Mouse (Mus musculus) hindbrain, embryonic 14.5 days (tissue): ENCODE results near the gene Lrrk2. TPM values are rescaled to one million over a fixed set of nuclear protein-coding genes. Genes with fewer than 3 reads are reported as not detected.

Experiments
- ATAC-seq: fragments of 200-750 bp; cut with Nextera tagmentation; 2 replicates; pipeline ENCODE4 v1.8.0; 2017; ENCODE audit warnings: moderate number of reproducible peaks, mild to moderate bottlenecking, moderate TSS enrichment, moderate library complexity; ENCODE audit not compliant: low FRiP score
- DNase-seq: peaks from one replicate; pipeline ENCODE4 v3.0.0-alpha.2; 2015; ENCODE audit warnings: low spot score
- H3K27ac ChIP-seq: fragments of 300-500 bp; sonication (generic); 2 replicates; pipeline ENCODE4 v1.5.1; 2014; ENCODE audit warnings: mild to moderate bottlenecking, moderate library complexity
- H3K27me3 ChIP-seq: fragments of 300-500 bp; sonication (generic); 2 replicates; pipeline ENCODE4 v1.6.1; 2014; ENCODE audit warnings: mild to moderate bottlenecking, low read length, mixed read lengths; ENCODE audit not compliant: control insufficient read depth, insufficient read depth
- H3K36me3 ChIP-seq: fragments of 300-500 bp; sonication (generic); replicated peaks from 2 replicates; pipeline ENCODE4 v1.6.1; 2014; ENCODE audit not compliant: control insufficient read depth, insufficient read depth
- H3K4me1 ChIP-seq: fragments of 300-500 bp; sonication (generic); replicated peaks from 2 replicates; pipeline ENCODE4 v1.6.1; 2014; ENCODE audit warnings: antibody characterized with exemption, low read length, mixed read lengths; ENCODE audit not compliant: control insufficient read depth, insufficient read depth
- H3K4me2 ChIP-seq: fragments of 300-500 bp; sonication (generic); replicated peaks from 2 replicates; pipeline ENCODE4 v1.6.1; 2014; ENCODE audit warnings: mild to moderate bottlenecking, moderate library complexity
- H3K4me3 ChIP-seq: fragments of 300-500 bp; sonication (generic); replicated peaks from 2 replicates; pipeline ENCODE4 v1.5.1; 2014; ENCODE audit warnings: mild to moderate bottlenecking, low read length
- H3K9ac ChIP-seq: fragments of 300-500 bp; sonication (generic); 2 replicates; pipeline ENCODE4 v1.6.1; 2014
- H3K9me3 ChIP-seq: fragments of 300-500 bp; sonication (generic); 2 replicates; pipeline ENCODE4 v1.6.1; 2016; ENCODE audit warnings: low read length; ENCODE audit not compliant: control insufficient read depth
- WGBS: fragments of 180-500 bp; shearing (Covaris S2); extraction: QIAGEN DNeasy Blood & Tissue Kit; methylation state at CpG from one replicate; pipeline ENCODE4 v1.1.7; 2014; 5-methylcytosine and 5-hydroxymethylcytosine counted together
- polyA plus RNA-seq: library from polyadenylated mRNA; unstranded; fragments of >200 nt; fragmentation: Nextera tagmentation; extraction: Ambion mirVana; gene quantifications from 2 replicates; pipeline ENCODE4 v1.2.1, GENCODE M21; 2014

The Lrrk2 gene
- polyA plus RNA-seq, result 3.4 and 4.3 TPM in 2 replicates

GRCm38 (mm10) chr15:91672645-91673568 is at the start of gene Lrrk2:
Lrrk2 (plus strand) TSS chr15:91673175.
- Histone ChIP-seq H3K36me3 (no peaks in the 10 kb centered on the region), H3K4me2 (peak within 1 kb of the TSS; percentile 79), H3K9me3 (no peaks in the 10 kb centered on the region), H3K9ac (peak within 1 kb of the TSS; percentile 67), H3K4me3 (peak within 1 kb of the TSS; percentile 45), H3K27ac (0 out of 2 replicates have a peak within 1 kb of the TSS, but pooled peaks have one; percentile 39), H3K27me3 (no peaks in the 10 kb centered on the region), H3K4me1 (no peaks in the 10 kb centered on the region)
- 3% methylated on average over 40 of the region's 40 CpGs for WGBS
- DNase-seq, result peak; percentile 64
- ATAC-seq, result peak; percentile 94; the same call in 1 of the 2 replicates

- DNase-seq (no peak), ATAC-seq (no peak)
- Histone ChIP-seq H3K27ac (no peak overlapping the region), H3K4me1 (no peaks in the 10 kb centered on the region), H3K36me3 (no peaks in the 10 kb centered on the region), H3K9ac (no peak overlapping the region), H3K4me3 (no peak overlapping the region), H3K4me2 (no peak overlapping the region), H3K27me3 (no peaks in the 10 kb centered on the region), H3K9me3 (no peaks in the 10 kb centered on the region)
- WGBS, result 93% methylated on average over 2 of the region's 2 CpGs
These were observed 48.5 kb upstream of the Lrrk2 start for GRCm38 (mm10) chr15:91624475-91624874.

GRCm38 (mm10) chr15:91629137-91629536 is 43.8 kb upstream of the Lrrk2 start:
- no peaks in the 10 kb centered on the region for H3K36me3 ChIP-seq
- DNase-seq (no peak), ATAC-seq (no peak)
- H3K4me3 ChIP-seq, result no peak overlapping the region
- H3K27me3 ChIP-seq, result no peaks in the 10 kb centered on the region
- H3K9ac ChIP-seq, result no peak overlapping the region
- no peaks in the 10 kb centered on the region for H3K4me1 ChIP-seq
- WGBS, result 89% methylated on average over 3 of the region's 3 CpGs
- H3K9me3 ChIP-seq, result no peaks in the 10 kb centered on the region
- no peak overlapping the region for H3K4me2 ChIP-seq
- H3K27ac ChIP-seq, result no peak overlapping the region

GRCm38 (mm10) chr15:91632473-91632872 is 40.5 kb upstream of the Lrrk2 start:
- no peak for DNase-seq
- Histone ChIP-seq H3K4me1 (no peaks in the 10 kb centered on the region), H3K27me3 (no peaks in the 10 kb centered on the region), H3K27ac (no peak overlapping the region), H3K4me3 (no peak overlapping the region), H3K9ac (no peak overlapping the region), H3K36me3 (no peaks in the 10 kb centered on the region), H3K9me3 (no peaks in the 10 kb centered on the region), H3K4me2 (no peak overlapping the region)
- WGBS, result 85% methylated on average over 4 of the region's 4 CpGs
- no peak for ATAC-seq

- whole genome bisulfite sequencing, result 75% methylated on average over 9 of the region's 9 CpGs
- no peak for ATAC-seq
- no peaks in the 10 kb centered on the region for H3K36me3 ChIP-seq
These were observed 39.9 kb upstream of the Lrrk2 start for GRCm38 (mm10) chr15:91633051-91633450.

GRCm38 (mm10) chr15:91633806-91634205 is 39.2 kb upstream of the Lrrk2 start:
- H3K9ac ChIP-seq, result no peak overlapping the region
- H3K36me3 ChIP-seq, result no peaks in the 10 kb centered on the region
- H3K4me1 ChIP-seq, result no peaks in the 10 kb centered on the region
- no peak for ATAC-seq
- H3K9me3 ChIP-seq, result no peaks in the 10 kb centered on the region
- no peaks in the 10 kb centered on the region for H3K27me3 ChIP-seq
- no peak overlapping the region for H3K27ac ChIP-seq
- H3K4me2 ChIP-seq, result no peak overlapping the region
- WGBS, result 67% methylated on average over 6 of the region's 6 CpGs
- H3K4me3 ChIP-seq, result no peak overlapping the region
- DNase-seq, result no peak

More at GRCm38 (mm10) chr15:91633051-91633450, 39.9 kb upstream of the Lrrk2 start:
- Histone ChIP-seq H3K4me2 (no peak overlapping the region), H3K9me3 (no peaks in the 10 kb centered on the region), H3K27me3 (no peaks in the 10 kb centered on the region), H3K27ac (no peak overlapping the region), H3K4me3 (no peak overlapping the region), H3K4me1 (no peaks in the 10 kb centered on the region), H3K9ac (no peak overlapping the region)
- DNase-seq, result no peak

- DNase-seq (no peak), ATAC-seq (no peak)
- Histone ChIP-seq H3K36me3 (no peaks in the 10 kb centered on the region), H3K9ac (no peak overlapping the region), H3K4me3 (no peak overlapping the region), H3K4me1 (no peaks in the 10 kb centered on the region), H3K27me3 (no peaks in the 10 kb centered on the region), H3K9me3 (no peaks in the 10 kb centered on the region), H3K4me2 (no peak overlapping the region), H3K27ac (no peak overlapping the region)
- 76% methylated on average over 8 of the region's 8 CpGs for WGBS
These were observed 38.7 kb upstream of the Lrrk2 start for GRCm38 (mm10) chr15:91634236-91634635.

GRCm38 (mm10) chr15:91641631-91642030 is 31.3 kb upstream of the Lrrk2 start:
- Histone ChIP-seq H3K27ac (no peak overlapping the region), H3K4me1 (no peaks in the 10 kb centered on the region)
- WGBS, result 79% methylated on average over 3 of the region's 3 CpGs

GRCm38 (mm10) chr15:91642682-91643306 is 30.2 kb upstream of the Lrrk2 start:
- Histone ChIP-seq H3K36me3 (no peaks in the 10 kb centered on the region), H3K9ac (no peak overlapping the region), H3K27me3 (no peaks in the 10 kb centered on the region), H3K9me3 (no peaks in the 10 kb centered on the region), H3K4me3 (no peak overlapping the region), H3K4me2 (no peak overlapping the region), H3K27ac (no peak overlapping the region), H3K4me1 (no peaks in the 10 kb centered on the region)
- DNase-seq (no peak), ATAC-seq (no peak)
- WGBS, result 86% methylated on average over 9 of the region's 9 CpGs

More at GRCm38 (mm10) chr15:91641631-91642030, 31.3 kb upstream of the Lrrk2 start:
- DNase-seq, result no peak
- Histone ChIP-seq H3K27me3 (no peaks in the 10 kb centered on the region), H3K9ac (no peak overlapping the region), H3K4me3 (no peak overlapping the region), H3K9me3 (no peaks in the 10 kb centered on the region), H3K36me3 (no peaks in the 10 kb centered on the region), H3K4me2 (no peak overlapping the region)
- ATAC-seq, result no peak
